Mouse (Mus musculus) erythroblast, embryonic 14.5 days (primary cell): ENCODE data around the gene Phtf2.

ENCODE experiments used
- GATA1 ChIP-seq: IDR thresholded peaks from 2 replicates; pipeline ENCODE4 v1.6.1; 2012; ENCODE audit warnings: low read length, inconsistent platforms, mixed read lengths
- TAL1 ChIP-seq: IDR thresholded peaks from 3 replicates; pipeline ENCODE4 v1.6.1; 2012; ENCODE audit warnings: low read length, inconsistent platforms, mixed read lengths

- TF ChIP-seq TAL1 (no peak), GATA1 (no peak)
Measured at GRCm38 (mm10) chr5:20873146-20873545, 8.8 kb downstream of the Phtf2 start.
